Mouse (Mus musculus): ENCODE data around the gene Crls1. TPM values are rescaled to one million over a fixed set of nuclear protein-coding genes. Genes with fewer than 3 reads are reported as not detected.

The Crls1 gene
- total and polyA plus RNA-seq, 3 experiments, result 46.2 to 194 (median 51.8) TPM

- Histone ChIP-seq H3K4me3 (ENCODE audit: control insufficient read depth in 1 of 2, insufficient read depth in 1 of 2, low read depth in 2 of 2, low read length in 2 of 2) (no peak overlapping the region), H3K4me1 (ENCODE audit: control insufficient read depth in 1 of 2, insufficient read depth in 2 of 2, low read length in 2 of 2) (no peaks in the 10 kb centered on the region), H3K27ac (ENCODE audit: control insufficient read depth, low read depth, low read length) (no peak overlapping the region), H3K9ac (ENCODE audit: control insufficient read depth, low read depth, low read length, poor library complexity, severe bottlenecking) (no peak overlapping the region), H3K9me3 (replicated peaks; ENCODE audit: insufficient read depth, low read length) (no peaks in the 10 kb centered on the region), H3K36me3 (ENCODE audit: control insufficient read depth in 1 of 2, insufficient read depth in 2 of 2, low read length in 2 of 2) (peaks cover 2 to 22% of the 10 kb centered on the region in 2 experiments; a peak in 3 of 4 replicates), H3K79me2 (ENCODE audit: control insufficient read depth, insufficient read depth, low read length, poor library complexity) (peaks cover 6% of the 10 kb centered on the region), H3K27me3 (ENCODE audit: control insufficient read depth in 1 of 2, insufficient read depth in 2 of 2, low read length in 2 of 2) (no peaks in the 10 kb centered on the region)
- TF ChIP-seq CHD1 (IDR thresholded peaks at IDR 0.05; ENCODE audit: low read depth, low read length), result no peak
- no peak for TF ChIP-seq GATA1 (IDR thresholded peaks at IDR 0.05; ENCODE audit: low read depth, low read length)
- no peak for TF ChIP-seq KAT2A (conservative IDR thresholded peaks at IDR 0.05; ENCODE audit: low read depth, low read length)
- DNase-seq (ENCODE audit: low read depth, low spot score), result no peak
These were observed 15.0 kb downstream of the Crls1 start for GRCm38 (mm10) chr2:132861456-132861855.

DNA sequence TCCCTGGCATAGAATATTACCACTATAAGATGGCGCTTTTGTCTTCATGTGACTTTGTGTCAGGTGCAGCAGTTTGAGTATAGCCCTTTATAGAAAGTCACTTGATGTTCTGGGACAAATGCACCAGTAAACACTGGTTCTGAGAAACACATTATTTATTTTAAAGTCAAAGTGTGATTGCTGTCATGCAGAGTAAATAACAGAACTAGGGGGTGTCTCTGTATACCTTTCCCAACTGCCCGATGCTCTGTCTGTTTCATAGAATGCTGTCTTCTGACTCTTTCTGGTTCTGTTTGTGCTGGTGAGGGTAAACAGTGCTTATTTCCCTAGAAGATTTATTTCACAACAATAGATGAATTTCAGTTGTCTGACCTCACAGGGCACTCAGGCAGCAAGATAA is 16.9 kb downstream of the Crls1 start:
- DNase-seq (ENCODE audit: low read depth, low spot score), result no peak
- H3K36me3 ChIP-seq (ENCODE audit: control insufficient read depth in 1 of 2, insufficient read depth in 2 of 2, low read length in 2 of 2), result peaks cover 0 to 19% of the 10 kb centered on the region in 2 experiments; a peak in 2 of 4 replicates
- H3K9me3 ChIP-seq (replicated peaks; ENCODE audit: insufficient read depth, low read length), result no peaks in the 10 kb centered on the region
- no peaks in the 10 kb centered on the region for H3K4me1 ChIP-seq (ENCODE audit: control insufficient read depth in 1 of 2, insufficient read depth in 2 of 2, low read length in 2 of 2)
- TF ChIP-seq TCF12 (IDR thresholded peaks at IDR 0.05; ENCODE audit: low read depth, low read length) (no peak), ZC3H11A (IDR thresholded peaks at IDR 0.05; ENCODE audit: low read depth, low read length) (no peak), ZKSCAN1 (IDR thresholded peaks at IDR 0.05; ENCODE audit: low read depth, low read length) (no peak), HCFC1 (IDR thresholded peaks at IDR 0.05; ENCODE audit: low read depth, low read length) (no peak), CHD2 (IDR thresholded peaks at IDR 0.05; ENCODE audit: low read length) (no peak), CTCF (IDR thresholded peaks at IDR 0.05 in 2 of 3, conservative IDR thresholded peaks at IDR 0.05 in 1 of 3; ENCODE audit: control insufficient read depth in 1 of 3, insufficient read depth in 1 of 3, low read depth in 2 of 3, low read length in 3 of 3, poor library complexity in 1 of 3, severe bottlenecking in 1 of 3) (no peak), SIN3A (IDR thresholded peaks at IDR 0.05; ENCODE audit: low read length) (no peak), NELFE (IDR thresholded peaks at IDR 0.05; ENCODE audit: low read depth, low read length) (no peak), USF1 (IDR thresholded peaks at IDR 0.05; ENCODE audit: low read depth, low read length) (no peak), UBTF (IDR thresholded peaks at IDR 0.05; ENCODE audit: borderline replicate concordance, insufficient read depth, low read depth, low read length) (no peak), CHD1 (IDR thresholded peaks at IDR 0.05; ENCODE audit: low read depth, low read length) (no peak), TAL1 (IDR thresholded peaks at IDR 0.05; ENCODE audit: low read length) (no peak), RAD21 (IDR thresholded peaks at IDR 0.05; ENCODE audit: low read depth, low read length) (no peak), ZNF384 (IDR thresholded peaks at IDR 0.05; ENCODE audit: low read depth, low read length) (no peak)
- H3K9ac ChIP-seq (ENCODE audit: control insufficient read depth, low read depth, low read length, poor library complexity, severe bottlenecking), result no peak overlapping the region
- H3K79me2 ChIP-seq (ENCODE audit: control insufficient read depth, insufficient read depth, low read length, poor library complexity), result peaks cover 2% of the 10 kb centered on the region; the same call in 1 of the 2 replicates
- no peak overlapping the region for H3K4me3 ChIP-seq (ENCODE audit: control insufficient read depth in 1 of 2, insufficient read depth in 1 of 2, low read depth in 2 of 2, low read length in 2 of 2)
- H3K27ac ChIP-seq (ENCODE audit: control insufficient read depth, low read depth, low read length), result no peak overlapping the region
- no peaks in the 10 kb centered on the region for H3K27me3 ChIP-seq (ENCODE audit: control insufficient read depth in 1 of 2, insufficient read depth in 2 of 2, low read length in 2 of 2)

Data from MEL (cell line).